Mouse (Mus musculus) brown adipose tissue, adult 24 weeks (tissue): ENCODE data around the gene Etl4. TPM values are rescaled to one million over a fixed set of nuclear protein-coding genes. Genes with fewer than 3 reads are reported as not detected.

ENCODE experiments used
- H3K27ac ChIP-seq: fragments of 200-500 bp; replicated peaks from 2 replicates; pipeline ENCODE4 v1.5.1; 2012; ENCODE audit warnings: low read depth, mild to moderate bottlenecking, low read length
- H3K4me1 ChIP-seq: fragments of 200-500 bp; 2 replicates; pipeline ENCODE4 v1.6.1; 2012; ENCODE audit warnings: low read length, mixed read lengths; ENCODE audit not compliant: control insufficient read depth, insufficient read depth, insufficient read length
- H3K4me3 ChIP-seq: fragments of 200-500 bp; 2 replicates; pipeline ENCODE4 v1.5.1; 2012; ENCODE audit warnings: low read depth, mild to moderate bottlenecking, low read length, moderate library complexity; ENCODE audit not compliant: insufficient read depth
- polyA plus RNA-seq: library from polyadenylated mRNA; stranded (reverse); fragments of >200 nt; gene quantifications from 2 replicates; pipeline ENCODE4 v1.2.4, GENCODE M21; 2012; ENCODE audit not compliant: missing spikeins, insufficient read depth, insufficient read length

Etl4 gene
- polyA plus RNA-seq, 1 experiment, result 8.9 TPM

- no peak overlapping the region for H3K4me3 ChIP-seq
- H3K4me1 ChIP-seq, result no peaks in the 10 kb centered on the region
- no peak overlapping the region for H3K27ac ChIP-seq
These were observed 299.2 kb downstream of the Etl4 start for GRCm38 (mm10) chr2:20208683-20209194.

DNA sequence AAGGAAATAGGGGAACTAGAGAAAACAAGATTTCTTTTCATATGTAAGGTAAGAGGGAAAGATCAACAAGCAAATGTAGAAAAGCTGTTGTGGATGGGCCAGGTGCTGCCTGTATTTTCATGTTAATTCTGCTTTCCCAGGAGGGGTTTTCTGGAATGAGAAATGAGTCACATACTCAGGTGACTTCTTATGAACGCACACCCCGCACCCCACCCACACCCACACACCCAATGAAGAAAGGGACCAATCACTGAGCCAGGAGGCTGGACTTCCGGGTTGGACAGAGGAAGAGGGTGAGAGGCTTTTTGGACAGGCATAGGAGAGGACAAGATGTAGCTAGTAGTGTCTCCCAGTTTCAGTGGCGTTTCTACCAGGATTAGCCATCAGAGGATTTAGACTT, 299.8 kb downstream of the Etl4 start:
- no peak overlapping the region for H3K4me3 ChIP-seq
- H3K4me1 ChIP-seq, result no peaks in the 10 kb centered on the region
- no peak overlapping the region for H3K27ac ChIP-seq

- H3K27ac ChIP-seq, result no peak overlapping the region
- no peak overlapping the region for H3K4me3 ChIP-seq
- no peaks in the 10 kb centered on the region for H3K4me1 ChIP-seq
These were observed 306.7 kb downstream of the Etl4 start for GRCm38 (mm10) chr2:20216275-20216674.

DNA sequence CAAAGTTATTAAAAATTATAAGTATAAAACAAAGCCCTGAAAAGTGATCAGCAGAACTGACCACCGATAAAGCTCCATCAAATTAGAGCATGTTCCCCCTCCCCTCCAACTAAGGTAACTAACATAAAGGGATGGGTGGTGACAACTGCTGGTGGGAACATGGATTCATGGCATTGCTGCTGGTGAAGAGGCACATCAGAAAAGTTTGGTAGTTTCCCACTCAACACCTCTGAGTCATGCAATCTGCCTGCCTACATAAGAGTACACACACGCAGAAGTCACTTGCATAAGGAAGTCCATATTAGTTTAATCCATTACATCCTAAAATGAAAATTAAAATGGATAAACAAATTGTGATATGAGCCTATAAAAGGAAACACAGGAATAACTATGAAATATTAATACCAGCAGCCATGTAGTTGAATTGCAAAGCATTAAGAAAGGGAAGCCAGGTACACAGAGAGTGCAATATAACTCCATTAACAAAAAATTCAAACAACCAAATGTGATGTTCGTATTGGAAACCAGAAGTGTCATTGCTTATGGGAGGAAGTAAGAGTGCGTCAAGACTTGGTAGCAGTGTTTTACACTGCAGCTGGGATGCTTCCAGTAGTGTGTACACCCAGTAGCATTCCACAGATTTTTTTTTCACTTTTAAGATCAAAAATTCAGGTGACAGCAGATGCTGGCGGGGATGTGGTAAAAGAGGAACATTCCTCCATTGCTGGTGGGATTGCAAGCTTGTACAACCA, 307.3 kb downstream of the Etl4 start:
- Histone ChIP-seq H3K27ac (no peak overlapping the region), H3K4me1 (no peaks in the 10 kb centered on the region), H3K4me3 (no peak overlapping the region)

GRCm38 (mm10) chr2:20231371-20231770, 321.8 kb downstream of the Etl4 start:
- no peak overlapping the region for H3K4me3 ChIP-seq
- no peaks in the 10 kb centered on the region for H3K4me1 ChIP-seq
- no peak overlapping the region for H3K27ac ChIP-seq

DNA sequence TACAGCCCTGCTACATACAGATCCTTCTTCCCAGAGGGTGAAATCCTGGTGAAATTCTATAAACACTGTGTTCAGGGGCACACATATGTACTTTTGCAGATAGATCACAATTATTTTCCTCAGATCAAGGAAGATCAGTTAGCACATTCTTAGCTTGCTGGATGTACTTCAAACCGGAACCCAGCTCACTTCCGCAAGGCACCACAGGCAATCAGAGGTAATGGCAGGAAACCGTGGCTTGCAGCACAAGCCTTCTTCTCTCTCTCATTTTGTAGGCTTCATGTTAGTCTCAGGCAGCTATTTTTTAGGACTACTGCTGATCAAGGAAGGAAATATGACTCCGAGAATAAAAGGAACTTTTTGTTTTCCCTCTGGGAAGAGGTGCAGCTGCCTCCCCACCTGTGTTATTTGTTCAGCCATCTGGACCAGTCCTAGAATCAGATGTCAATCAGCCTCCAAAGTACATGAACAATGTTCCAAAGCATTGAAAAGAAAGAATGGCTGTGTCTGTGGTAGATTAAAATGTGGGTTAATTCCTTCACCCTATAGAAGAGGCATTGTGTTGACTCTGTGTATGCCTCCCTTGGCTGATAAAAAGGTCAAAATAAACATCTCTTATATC, 338.6 kb downstream of the Etl4 start:
- H3K27ac ChIP-seq, result no peak overlapping the region
- H3K4me1 ChIP-seq, result peaks cover 2% of the 10 kb centered on the region; the same call in 1 of the 2 replicates
- no peak overlapping the region for H3K4me3 ChIP-seq

GRCm38 (mm10) chr2:20249403-20249802, 339.8 kb downstream of the Etl4 start:
- no peak overlapping the region for H3K4me3 ChIP-seq
- peaks cover 2% of the 10 kb centered on the region; the same call in 1 of the 2 replicates for H3K4me1 ChIP-seq
- no peak overlapping the region for H3K27ac ChIP-seq

DNA sequence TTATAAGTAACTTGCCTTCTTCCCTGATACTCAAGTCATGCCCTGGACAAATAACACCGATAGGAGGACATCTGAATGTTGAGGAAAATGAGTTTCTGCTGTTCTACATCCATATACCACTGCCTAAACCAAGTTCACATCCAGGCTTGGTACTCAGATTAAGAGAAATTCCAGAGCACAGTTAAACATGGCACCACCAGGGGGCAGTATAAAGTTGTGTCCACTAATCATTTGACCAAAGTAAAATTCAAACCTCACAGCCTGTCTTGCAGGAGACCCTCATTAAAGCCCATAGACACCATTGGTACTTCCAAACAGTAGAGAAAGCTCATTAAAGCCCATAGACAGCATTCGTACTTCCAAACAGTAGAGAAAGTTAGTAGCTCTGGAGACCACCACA, 366.5 kb downstream of the Etl4 start:
- H3K4me3 ChIP-seq, result no peak overlapping the region
- H3K27ac ChIP-seq, result no peak overlapping the region
- no peaks in the 10 kb centered on the region for H3K4me1 ChIP-seq

- H3K27ac ChIP-seq, result no peak overlapping the region
- no peak overlapping the region for H3K4me3 ChIP-seq
- no peaks in the 10 kb centered on the region for H3K4me1 ChIP-seq
These were observed 372.3 kb downstream of the Etl4 start for GRCm38 (mm10) chr2:20281903-20282302.

- no peak overlapping the region for H3K4me3 ChIP-seq
- H3K27ac ChIP-seq, result no peak overlapping the region
- H3K4me1 ChIP-seq, result no peaks in the 10 kb centered on the region
These were observed 374.8 kb downstream of the Etl4 start for GRCm38 (mm10) chr2:20284425-20284824.

DNA sequence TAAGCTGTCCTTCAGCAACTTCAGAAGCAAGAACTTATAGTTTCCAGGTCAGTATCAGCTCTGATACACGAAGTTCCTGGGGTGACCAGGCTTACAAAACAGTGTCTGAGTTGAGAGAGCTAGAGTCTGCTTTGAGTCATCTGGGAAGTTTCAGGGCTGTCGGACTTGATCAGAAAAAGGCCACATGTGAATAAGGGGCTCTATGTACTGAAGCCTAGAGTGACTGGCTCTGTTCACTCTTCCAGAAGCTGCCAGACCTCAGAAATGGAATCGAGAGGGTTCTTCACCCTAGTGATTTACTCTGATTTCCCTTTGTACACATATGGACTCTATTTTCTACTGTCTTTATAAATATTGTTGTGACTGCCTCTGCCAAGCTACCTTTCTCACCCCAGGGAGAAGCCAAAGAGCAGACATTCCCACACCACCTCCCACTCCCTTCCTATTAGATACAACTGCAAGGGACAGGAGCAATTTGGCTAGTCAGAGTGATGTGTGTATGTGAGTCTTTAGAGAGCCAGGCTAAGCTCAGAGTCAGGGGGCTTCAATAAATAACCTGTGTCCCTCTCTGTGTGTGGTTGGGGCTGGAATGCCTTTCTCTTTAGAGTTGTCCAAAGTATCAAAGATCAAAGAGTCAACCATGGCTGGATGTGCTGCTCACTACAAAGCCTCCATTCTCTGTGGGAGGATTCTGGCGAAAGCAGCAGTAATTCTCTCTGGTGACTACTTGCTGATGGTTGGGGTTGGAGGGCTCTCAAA, 381.6 kb downstream of the Etl4 start:
- Histone ChIP-seq H3K4me3 (no peak overlapping the region), H3K27ac (no peak overlapping the region), H3K4me1 (no peaks in the 10 kb centered on the region)

DNA sequence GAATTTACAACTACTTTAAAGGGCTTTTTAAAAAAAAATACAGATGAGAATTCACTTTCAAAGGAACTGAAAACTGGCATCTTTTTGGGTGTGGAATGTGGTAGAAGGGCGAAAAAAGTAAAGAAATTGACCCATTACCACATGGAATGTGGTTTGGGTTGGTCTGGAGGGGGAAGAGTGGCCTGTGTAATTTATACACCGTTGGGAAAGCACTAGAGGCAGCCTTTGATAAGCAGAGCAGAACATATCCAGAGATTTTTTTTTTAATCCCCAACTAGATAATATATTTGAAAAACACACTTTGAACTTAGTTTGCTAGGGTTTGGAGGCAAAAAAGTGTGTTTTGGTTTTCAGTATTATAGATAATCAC, 382.1 kb downstream of the Etl4 start:
- H3K27ac ChIP-seq, result no peak overlapping the region
- no peak overlapping the region for H3K4me3 ChIP-seq
- no peaks in the 10 kb centered on the region for H3K4me1 ChIP-seq

- no peak overlapping the region for H3K4me3 ChIP-seq
- no peaks in the 10 kb centered on the region for H3K4me1 ChIP-seq
- H3K27ac ChIP-seq, result no peak overlapping the region
These were observed 383.8 kb downstream of the Etl4 start for GRCm38 (mm10) chr2:20293336-20293735.

GRCm38 (mm10) chr2:20294596-20294995, 385.0 kb downstream of the Etl4 start:
- H3K4me3 ChIP-seq, result no peak overlapping the region
- no peak overlapping the region for H3K27ac ChIP-seq
- no peaks in the 10 kb centered on the region for H3K4me1 ChIP-seq

DNA sequence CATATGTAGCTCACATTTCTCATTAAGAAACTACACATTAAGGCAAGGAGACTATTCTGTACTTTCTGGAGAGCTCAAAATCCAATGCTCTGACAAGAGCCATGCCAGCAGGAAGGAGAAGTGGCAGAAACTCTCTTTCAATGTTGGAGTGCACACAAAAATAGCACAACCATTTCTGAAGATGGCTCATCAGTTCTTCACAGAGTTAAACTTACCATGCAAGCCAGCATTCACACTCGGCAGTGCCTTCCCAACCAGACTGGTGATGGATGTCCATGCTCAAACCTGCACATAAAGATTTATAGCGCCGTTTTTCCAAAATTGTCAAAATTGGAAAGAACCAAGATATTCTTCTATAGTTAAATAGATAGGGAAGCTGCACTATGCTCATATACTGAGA, 392.9 kb downstream of the Etl4 start:
- Histone ChIP-seq H3K4me1 (no peaks in the 10 kb centered on the region), H3K27ac (no peak overlapping the region), H3K4me3 (no peak overlapping the region)
